Mouse (Mus musculus) ES-Bruce4 (cell line): Measurements from ENCODE around the gene F7.

Experiments
- EP300 ChIP-seq: IDR thresholded peaks from 2 replicates; pipeline ENCODE4 v1.6.1; 2011; ENCODE audit warnings: low read depth, low read length; ENCODE audit not compliant: insufficient read depth
- POLR2A ChIP-seq: IDR thresholded peaks from one replicate; pipeline ENCODE4 v1.8.1; 2011; ENCODE audit warnings: low read length; ENCODE audit not compliant: insufficient read depth

DNA sequence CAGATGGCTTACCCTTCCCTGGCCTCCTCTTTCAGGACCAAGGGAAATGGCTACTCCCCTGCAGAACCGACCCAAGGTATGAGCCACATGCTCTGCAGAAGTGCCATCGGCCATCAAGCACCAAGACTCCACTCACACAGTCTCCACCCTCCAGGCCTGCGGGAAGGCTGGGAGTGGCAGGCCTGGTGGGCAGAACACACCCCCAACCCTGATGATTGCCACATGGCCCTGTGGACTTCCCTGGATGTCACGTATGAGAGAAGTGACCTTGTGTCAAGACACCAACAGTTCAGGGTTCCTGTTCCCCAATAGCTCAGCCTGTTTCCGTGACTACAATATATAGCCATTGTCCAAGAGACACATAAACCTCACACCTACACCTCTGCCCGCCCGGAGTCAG is 11.2 kb downstream of the F7 start, which contains the start of gene F10:
- TF ChIP-seq EP300: no peak
- TF ChIP-seq POLR2A: no peak
